Mouse (Mus musculus) embryonic facial prominence, embryonic 11.5 days (tissue): ENCODE measurements around the gene Phlpp1. TPM values are rescaled to one million over a fixed set of nuclear protein-coding genes. Genes with fewer than 3 reads are reported as not detected.
A peak's percentile ranks its signal among the peaks of the same experiment; 100 is the strongest.

Experiments used
- ATAC-seq: fragments of 200-750 bp; cut with Nextera tagmentation; replicated peaks from 2 replicates; pipeline ENCODE4 v1.8.0; 2017; ENCODE audit warnings: low read depth; ENCODE audit not compliant: insufficient number of reproducible peaks, low FRiP score, low TSS enrichment
- DNase-seq: peaks from one replicate; pipeline ENCODE4 v3.0.0-alpha.2; 2015; ENCODE audit warnings: low spot score
- H3K27ac ChIP-seq: fragments of 300-500 bp; sonication (generic); replicated peaks from 2 replicates; pipeline ENCODE4 v1.5.1; 2014; ENCODE audit warnings: mild to moderate bottlenecking, low read depth, low read length, control low read depth
- H3K27me3 ChIP-seq: fragments of 300-500 bp; sonication (generic); 2 replicates; pipeline ENCODE4 v1.6.1; 2014; ENCODE audit warnings: mild to moderate bottlenecking, low read length, moderate library complexity, mixed read lengths; ENCODE audit not compliant: control insufficient read depth, insufficient read depth
- H3K36me3 ChIP-seq: fragments of 300-500 bp; sonication (generic); replicated peaks from 2 replicates; pipeline ENCODE4 v1.6.1; 2014; ENCODE audit warnings: low read depth, mild to moderate bottlenecking, low read length, moderate library complexity, mixed read lengths; ENCODE audit not compliant: control insufficient read depth, insufficient read depth
- H3K4me1 ChIP-seq: fragments of 300-500 bp; sonication (generic); 2 replicates; pipeline ENCODE4 v1.6.1; 2014; ENCODE audit warnings: low read length, mixed read lengths; ENCODE audit not compliant: control insufficient read depth, insufficient read depth
- H3K4me2 ChIP-seq: fragments of 300-500 bp; sonication (generic); 2 replicates; pipeline ENCODE4 v1.6.1; 2014; ENCODE audit warnings: low read depth, mild to moderate bottlenecking, control low read depth, low read length, moderate library complexity
- H3K4me3 ChIP-seq: fragments of 300-500 bp; sonication (generic); 2 replicates; pipeline ENCODE4 v1.5.1; 2014; ENCODE audit warnings: low read depth, low read length, control low read depth
- H3K9ac ChIP-seq: fragments of 300-500 bp; sonication (generic); replicated peaks from 2 replicates; pipeline ENCODE4 v1.6.1; 2014; ENCODE audit warnings: mild to moderate bottlenecking, control low read depth, low read length
- H3K9me3 ChIP-seq: fragments of 300-500 bp; sonication (generic); replicated peaks from 2 replicates; pipeline ENCODE4 v1.6.1; 2016; ENCODE audit warnings: mild to moderate bottlenecking, low read length, inconsistent platforms, mixed read lengths; ENCODE audit not compliant: control insufficient read depth
- WGBS: fragments of 180-500 bp; shearing (Covaris S2); extraction: QIAGEN DNeasy Blood & Tissue Kit; methylation state at CpG from one replicate; pipeline ENCODE4 v1.1.7; 2014; 5-methylcytosine and 5-hydroxymethylcytosine counted together
- polyA plus RNA-seq: library from polyadenylated mRNA; unstranded; fragments of >200 nt; fragmentation: Nextera tagmentation; extraction: Ambion mirVana; gene quantifications from 2 replicates; pipeline ENCODE4 v1.2.1, GENCODE M21; 2014

Phlpp1 gene
- polyA plus RNA-seq, 1 experiment from 2014 or later = 3.8 TPM

DNA sequence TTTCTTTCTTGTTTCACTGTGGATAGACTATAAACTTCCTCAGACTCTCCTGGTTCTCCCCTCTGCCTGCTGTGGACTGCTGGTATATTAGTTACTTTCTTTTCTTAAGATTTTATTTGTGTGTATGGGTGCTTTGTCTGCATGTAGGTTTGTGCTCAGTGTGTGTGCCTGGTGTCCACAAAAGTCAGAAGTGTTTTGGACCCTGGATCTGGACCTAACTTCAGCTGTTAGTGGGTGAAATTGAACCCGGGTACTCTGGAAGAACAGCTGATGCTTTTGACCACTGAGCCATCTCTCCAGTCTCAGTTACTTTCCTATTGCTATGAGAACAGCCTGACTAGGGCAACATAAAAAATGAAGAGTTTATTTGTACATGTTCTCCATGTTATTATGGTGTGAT, 29.5 kb downstream of the Phlpp1 start:
- 84% methylated on average over 1 of the region's 1 CpGs for WGBS
- no peak overlapping the region for H3K4me2 ChIP-seq
- H3K9me3 ChIP-seq = no peaks in the 10 kb centered on the region
- H3K9ac ChIP-seq = no peak overlapping the region
- no peak overlapping the region for H3K4me3 ChIP-seq
- ATAC-seq (no peak), DNase-seq (no peak)
- H3K27me3 ChIP-seq = no peaks in the 10 kb centered on the region
- no peaks in the 10 kb centered on the region for H3K4me1 ChIP-seq
- H3K36me3 ChIP-seq = no peaks in the 10 kb centered on the region
- no peak overlapping the region for H3K27ac ChIP-seq

DNA sequence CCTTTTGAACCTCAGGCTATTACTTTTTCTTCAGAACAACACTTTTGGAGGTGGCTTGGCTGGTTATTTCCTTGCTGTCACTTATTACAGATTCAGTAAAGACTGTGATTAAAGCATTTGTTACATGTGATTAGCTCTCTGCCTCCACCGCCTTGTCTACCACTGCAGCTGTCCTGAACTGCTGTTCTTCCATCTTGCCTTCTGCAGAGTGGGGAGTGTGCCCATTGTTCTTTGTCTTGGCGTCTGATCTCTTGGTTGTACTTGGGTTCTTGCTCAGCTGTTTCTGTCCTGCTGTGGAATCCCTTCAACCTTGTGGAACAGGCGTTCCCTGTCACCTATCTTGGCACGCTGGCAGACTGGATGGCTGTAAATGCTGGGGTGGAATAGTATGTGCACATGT, 30.4 kb downstream of the Phlpp1 start:
- Histone ChIP-seq H3K27me3 (no peaks in the 10 kb centered on the region), H3K27ac (no peak overlapping the region), H3K4me3 (no peak overlapping the region), H3K9me3 (no peaks in the 10 kb centered on the region), H3K36me3 (no peaks in the 10 kb centered on the region), H3K9ac (no peak overlapping the region), H3K4me2 (no peak overlapping the region), H3K4me1 (no peaks in the 10 kb centered on the region)
- DNase-seq = no peak
- WGBS = 69% methylated on average over 4 of the region's 4 CpGs
- ATAC-seq = no peak

DNA sequence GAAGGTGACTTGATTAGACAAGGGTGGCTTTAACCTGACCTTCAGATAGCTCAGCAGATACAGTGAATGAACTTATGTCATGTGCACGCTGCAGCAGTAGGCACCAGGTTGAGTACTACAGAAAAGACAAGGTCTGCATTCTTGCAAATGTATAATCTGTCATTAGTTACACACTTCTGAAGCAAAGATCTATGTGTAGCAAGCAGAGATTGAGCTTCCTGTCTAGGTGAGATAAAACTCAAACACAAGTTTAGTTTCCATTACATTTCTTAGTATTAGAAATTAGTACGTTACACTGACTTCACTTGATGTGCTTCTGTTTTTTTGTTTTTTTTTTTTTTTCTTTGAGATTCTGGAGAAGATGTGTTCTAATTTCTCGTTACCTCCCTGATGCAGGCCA, 32.4 kb downstream of the Phlpp1 start:
- H3K36me3 ChIP-seq = no peaks in the 10 kb centered on the region
- 84% methylated on average over 3 of the region's 3 CpGs for WGBS
- DNase-seq (no peak), ATAC-seq (no peak)
- no peak overlapping the region for H3K27ac ChIP-seq
- no peaks in the 10 kb centered on the region for H3K4me1 ChIP-seq
- H3K9ac ChIP-seq = no peak overlapping the region
- no peak overlapping the region for H3K4me2 ChIP-seq
- H3K27me3 ChIP-seq = no peaks in the 10 kb centered on the region
- H3K9me3 ChIP-seq = no peaks in the 10 kb centered on the region
- H3K4me3 ChIP-seq = no peak overlapping the region

- ATAC-seq (no peak), DNase-seq (peak; percentile 22)
- H3K4me1 ChIP-seq = no peaks in the 10 kb centered on the region
- H3K4me2 ChIP-seq = no peak overlapping the region
- no peaks in the 10 kb centered on the region for H3K9me3 ChIP-seq
- H3K9ac ChIP-seq = no peak overlapping the region
- no peak overlapping the region for H3K27ac ChIP-seq
- H3K27me3 ChIP-seq = no peaks in the 10 kb centered on the region
- H3K36me3 ChIP-seq = no peaks in the 10 kb centered on the region
- WGBS = 51% methylated on average over 3 of the region's 3 CpGs
- no peak overlapping the region for H3K4me3 ChIP-seq
These were observed 32.8 kb downstream of the Phlpp1 start for GRCm38 (mm10) chr1:106204350-106204749.

- Histone ChIP-seq H3K9me3 (no peaks in the 10 kb centered on the region), H3K9ac (no peak overlapping the region), H3K4me3 (no peak overlapping the region), H3K36me3 (no peaks in the 10 kb centered on the region), H3K4me2 (no peak overlapping the region), H3K27me3 (no peaks in the 10 kb centered on the region), H3K27ac (no peak overlapping the region), H3K4me1 (no peaks in the 10 kb centered on the region)
- WGBS = 58% methylated on average over 5 of the region's 5 CpGs
- DNase-seq (peak; percentile 23), ATAC-seq (no peak)
These were observed 37.0 kb downstream of the Phlpp1 start for GRCm38 (mm10) chr1:106208581-106208980.

GRCm38 (mm10) chr1:106210461-106210860, 38.9 kb downstream of the Phlpp1 start:
- Histone ChIP-seq H3K4me1 (no peaks in the 10 kb centered on the region), H3K36me3 (no peaks in the 10 kb centered on the region), H3K4me2 (no peak overlapping the region), H3K9ac (no peak overlapping the region), H3K9me3 (no peaks in the 10 kb centered on the region), H3K27ac (no peak overlapping the region), H3K27me3 (no peaks in the 10 kb centered on the region), H3K4me3 (no peak overlapping the region)
- 88% methylated on average over 3 of the region's 3 CpGs for WGBS
- DNase-seq = no peak
- ATAC-seq = no peak

GRCm38 (mm10) chr1:106211146-106211545, 39.6 kb downstream of the Phlpp1 start:
- Histone ChIP-seq H3K27me3 (no peaks in the 10 kb centered on the region), H3K4me3 (no peak overlapping the region), H3K4me2 (no peak overlapping the region), H3K27ac (no peak overlapping the region), H3K36me3 (no peaks in the 10 kb centered on the region), H3K9ac (no peak overlapping the region), H3K4me1 (no peaks in the 10 kb centered on the region), H3K9me3 (no peaks in the 10 kb centered on the region)
- DNase-seq (no peak), ATAC-seq (no peak)
- 92% methylated on average over 5 of the region's 5 CpGs for WGBS

- Histone ChIP-seq H3K27me3 (no peaks in the 10 kb centered on the region), H3K9me3 (no peaks in the 10 kb centered on the region), H3K4me1 (no peaks in the 10 kb centered on the region), H3K4me3 (no peak overlapping the region), H3K36me3 (no peaks in the 10 kb centered on the region), H3K27ac (no peak overlapping the region), H3K4me2 (no peak overlapping the region), H3K9ac (no peak overlapping the region)
- ATAC-seq (no peak), DNase-seq (peak; percentile 13)
- WGBS = 53% methylated on average over 6 of the region's 6 CpGs
These were observed 48.9 kb downstream of the Phlpp1 start for GRCm38 (mm10) chr1:106220431-106220830.
